Mouse (Mus musculus): ENCODE results near the gene Hpn.

Gene Hpn

DNA sequence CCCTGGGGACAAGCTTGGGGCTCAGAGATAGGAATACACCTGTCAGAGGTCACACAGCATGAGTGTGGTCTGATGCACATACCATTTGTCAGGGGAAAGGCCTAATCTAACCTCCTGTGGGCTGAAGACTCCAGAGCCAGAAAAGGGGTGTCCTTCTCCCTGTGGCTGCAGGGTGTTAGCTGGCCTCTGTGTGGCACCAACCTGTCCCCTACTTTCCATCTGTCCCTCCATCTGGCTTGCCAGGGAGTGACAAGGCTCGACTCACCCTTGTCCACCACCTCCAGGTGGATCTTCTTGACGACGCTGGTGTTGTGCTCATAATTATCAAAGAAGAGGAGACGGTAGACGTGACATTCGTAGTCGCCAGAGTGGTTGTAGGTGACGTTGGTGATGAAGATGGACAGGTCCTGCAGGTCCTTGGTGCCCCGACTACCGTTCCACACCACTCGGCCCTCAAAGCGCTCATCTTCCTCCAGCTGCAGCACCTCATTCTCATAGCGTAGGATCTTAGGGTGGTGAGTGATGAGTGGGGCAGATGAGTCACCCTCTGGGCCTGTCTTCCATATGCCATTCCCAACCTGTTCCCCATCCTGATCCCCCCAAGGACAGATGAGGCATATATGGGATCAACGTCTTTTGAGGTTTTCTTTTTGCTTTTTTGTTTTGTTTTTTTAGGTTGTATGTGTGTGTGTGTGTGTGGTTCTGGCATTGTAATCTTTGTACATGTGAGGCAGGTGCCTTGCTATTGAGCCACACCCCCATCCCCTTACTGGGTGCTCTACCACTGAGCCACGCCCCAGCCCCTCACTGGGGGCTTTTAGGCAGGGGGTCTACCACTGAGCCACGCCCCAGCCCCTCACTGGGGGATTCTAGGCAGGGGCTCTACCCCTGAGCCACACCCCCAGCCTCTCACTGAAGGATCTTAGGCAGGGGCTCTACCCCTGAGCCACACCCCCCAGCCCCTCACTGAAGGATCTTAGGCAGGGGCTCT lies 7.8 kb upstream of the Hpn start:
- no peak for TF ChIP-seq POU5F1 (IDR thresholded peaks at IDR 0.05; ENCODE audit: borderline replicate concordance, low read length)
- TF ChIP-seq NANOG (IDR thresholded peaks at IDR 0.05; ENCODE audit: borderline replicate concordance, low read length), result no peak
- TF ChIP-seq CTCF (conservative IDR thresholded peaks at IDR 0.05; ENCODE audit: low read length), result no peak
- Histone ChIP-seq H3K27me3 (ENCODE audit: insufficient read depth, low read length) (peaks cover 35% of the 10 kb centered on the region), H3K4me3 (replicated peaks; ENCODE audit: low read length) (no peak overlapping the region), H3K9me3 (ENCODE audit: low read length) (no peaks in the 10 kb centered on the region), H3K4me1 (replicated peaks; ENCODE audit: low read depth, low read length) (peaks cover 52% of the 10 kb centered on the region), H3K36me3 (ENCODE audit: insufficient read depth, low read length) (0 out of 2 replicates have a peak, but pooled peaks cover 6% of the 10 kb centered on the region)

- no peak overlapping the region for H3K4me3 ChIP-seq (replicated peaks; ENCODE audit: low read length)
- H3K4me1 ChIP-seq (replicated peaks; ENCODE audit: low read depth, low read length), result peaks cover 58% of the 10 kb centered on the region
- TF ChIP-seq NANOG (IDR thresholded peaks at IDR 0.05; ENCODE audit: borderline replicate concordance, low read length), result no peak
- TF ChIP-seq CTCF (conservative IDR thresholded peaks at IDR 0.05; ENCODE audit: low read length), result no peak
- TF ChIP-seq POU5F1 (IDR thresholded peaks at IDR 0.05; ENCODE audit: borderline replicate concordance, low read length), result no peak
- H3K36me3 ChIP-seq (ENCODE audit: insufficient read depth, low read length), result 0 out of 2 replicates have a peak, but pooled peaks cover 6% of the 10 kb centered on the region
- H3K9me3 ChIP-seq (ENCODE audit: low read length), result no peaks in the 10 kb centered on the region
- H3K27me3 ChIP-seq (ENCODE audit: insufficient read depth, low read length), result peaks cover 7% of the 10 kb centered on the region
These were observed 4.5 kb upstream of the Hpn start for GRCm38 (mm10) chr7:31119556-31119955.

DNA sequence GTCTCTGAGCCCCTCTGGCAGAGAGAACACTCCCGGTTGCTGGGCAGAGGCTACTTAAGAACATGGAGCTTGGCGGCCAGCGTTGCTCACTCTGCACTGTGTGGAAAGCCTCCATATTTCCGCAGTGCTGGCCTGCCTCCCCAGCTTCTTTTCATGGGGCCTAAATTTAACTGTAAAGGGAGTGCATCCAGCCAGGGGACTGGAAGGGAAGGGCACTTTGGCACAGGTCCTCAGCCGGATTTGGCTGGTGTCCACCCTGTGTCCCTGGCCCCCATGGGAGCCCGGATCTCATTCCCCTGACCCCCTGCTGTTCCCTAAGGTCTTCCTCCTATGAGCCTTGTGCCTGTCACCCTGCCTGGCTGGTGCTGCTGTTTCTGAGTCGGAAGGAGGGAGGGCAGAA lies 3.4 kb upstream of the Hpn start:
- no peak overlapping the region for H3K4me3 ChIP-seq (replicated peaks; ENCODE audit: low read length)
- H3K36me3 ChIP-seq (ENCODE audit: insufficient read depth, low read length), result 0 out of 2 replicates have a peak, but pooled peaks cover 6% of the 10 kb centered on the region
- peaks cover 8% of the 10 kb centered on the region; the same call in 1 of the 2 replicates for H3K27me3 ChIP-seq (ENCODE audit: insufficient read depth, low read length)
- no peak for TF ChIP-seq CTCF (conservative IDR thresholded peaks at IDR 0.05; ENCODE audit: low read length)
- no peak for TF ChIP-seq POU5F1 (IDR thresholded peaks at IDR 0.05; ENCODE audit: borderline replicate concordance, low read length)
- no peaks in the 10 kb centered on the region for H3K9me3 ChIP-seq (ENCODE audit: low read length)
- peaks cover 57% of the 10 kb centered on the region for H3K4me1 ChIP-seq (replicated peaks; ENCODE audit: low read depth, low read length)

DNA sequence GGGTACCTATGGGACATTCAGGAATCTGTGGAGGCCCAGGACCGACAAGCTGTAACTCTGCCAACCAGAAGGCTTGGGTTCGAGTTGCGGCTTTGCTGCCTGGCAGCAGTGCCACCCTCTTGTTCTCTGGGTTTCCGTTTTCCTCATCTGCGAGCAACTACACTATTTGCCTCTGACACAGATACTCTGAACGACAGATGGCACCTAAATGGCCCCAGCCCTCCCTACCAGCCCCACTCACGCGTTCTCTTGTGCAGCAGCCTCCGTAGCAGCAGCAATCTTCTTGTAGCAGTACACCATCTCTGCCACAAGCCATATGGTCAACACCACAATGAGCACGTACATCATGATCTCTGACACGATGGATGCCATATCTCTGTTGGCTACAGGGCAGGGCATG lies 2.4 kb upstream of the Hpn start:
- H3K27me3 ChIP-seq (ENCODE audit: insufficient read depth, low read length), result peaks cover 9% of the 10 kb centered on the region
- no peak for TF ChIP-seq POU5F1 (IDR thresholded peaks at IDR 0.05; ENCODE audit: borderline replicate concordance, low read length)
- TF ChIP-seq NANOG (IDR thresholded peaks at IDR 0.05; ENCODE audit: borderline replicate concordance, low read length), result no peak
- TF ChIP-seq CTCF (conservative IDR thresholded peaks at IDR 0.05; ENCODE audit: low read length), result no peak
- H3K4me3 ChIP-seq (replicated peaks; ENCODE audit: low read length), result peak overlapping the region; percentile 79
- H3K4me1 ChIP-seq (replicated peaks; ENCODE audit: low read depth, low read length), result peaks cover 52% of the 10 kb centered on the region
- no peaks in the 10 kb centered on the region for H3K9me3 ChIP-seq (ENCODE audit: low read length)
- H3K36me3 ChIP-seq (ENCODE audit: insufficient read depth, low read length), result 0 out of 2 replicates have a peak, but pooled peaks cover 1% of the 10 kb centered on the region

DNA sequence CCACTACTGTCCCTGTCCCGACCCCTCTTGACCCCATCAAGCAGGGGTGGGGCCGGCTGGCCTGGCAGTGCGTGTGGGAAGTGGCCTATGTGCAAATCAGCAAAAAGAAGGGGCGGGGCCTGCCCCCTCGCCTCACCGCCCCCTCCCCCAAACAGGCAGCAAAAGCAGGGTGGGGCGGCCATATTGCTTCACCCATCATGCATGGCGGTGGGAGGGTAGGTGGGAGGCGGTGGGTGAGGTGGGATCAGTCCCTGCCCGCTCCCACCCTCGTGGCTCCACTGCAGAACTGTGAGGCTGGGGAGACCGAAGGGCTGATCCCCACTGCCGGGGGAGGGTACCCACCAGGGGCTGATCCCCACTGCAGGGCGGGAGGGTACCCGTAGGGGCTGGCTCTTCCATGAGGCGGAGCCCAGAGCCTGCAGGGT lies 1.6 kb upstream of the Hpn start:
- Histone ChIP-seq H3K4me3 (replicated peaks; ENCODE audit: low read length) (peak overlapping the region; percentile 79), H3K9me3 (ENCODE audit: low read length) (no peaks in the 10 kb centered on the region), H3K4me1 (replicated peaks; ENCODE audit: low read depth, low read length) (peaks cover 52% of the 10 kb centered on the region), H3K27me3 (ENCODE audit: insufficient read depth, low read length) (peaks cover 9% of the 10 kb centered on the region), H3K36me3 (ENCODE audit: insufficient read depth, low read length) (no peaks in the 10 kb centered on the region)
- no peak for TF ChIP-seq CTCF (conservative IDR thresholded peaks at IDR 0.05; ENCODE audit: low read length)
- no peak for TF ChIP-seq NANOG (IDR thresholded peaks at IDR 0.05; ENCODE audit: borderline replicate concordance, low read length)
- no peak for TF ChIP-seq POU5F1 (IDR thresholded peaks at IDR 0.05; ENCODE audit: borderline replicate concordance, low read length)

DNA sequence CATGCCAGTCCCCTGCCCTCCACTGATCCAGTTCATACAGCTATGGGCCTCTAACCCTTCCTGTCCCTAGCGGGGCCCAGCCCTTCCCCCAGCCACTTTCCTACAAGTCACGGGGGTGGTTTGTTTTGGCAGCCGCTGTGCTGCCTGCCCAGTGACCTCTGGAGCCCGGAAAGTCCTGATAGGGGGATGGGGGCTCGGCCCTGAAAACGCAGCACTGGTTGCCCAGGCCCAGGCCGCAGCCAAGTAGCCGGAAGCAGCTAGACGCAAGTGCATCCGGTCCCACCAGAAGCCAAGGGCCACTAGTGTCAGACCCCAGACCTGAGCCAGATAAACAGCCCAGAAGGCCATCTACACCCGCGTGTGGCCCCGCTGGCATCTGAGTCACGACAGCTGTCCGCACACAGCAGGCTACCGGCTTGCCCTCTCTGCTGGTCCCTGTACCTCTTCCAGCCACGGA lies 525 bp upstream of the Hpn start:
- Histone ChIP-seq H3K27me3 (ENCODE audit: insufficient read depth, low read length) (peaks cover 9% of the 10 kb centered on the region), H3K36me3 (ENCODE audit: insufficient read depth, low read length) (no peaks in the 10 kb centered on the region), H3K4me1 (replicated peaks; ENCODE audit: low read depth, low read length) (peaks cover 52% of the 10 kb centered on the region), H3K9me3 (ENCODE audit: low read length) (no peaks in the 10 kb centered on the region), H3K4me3 (replicated peaks; ENCODE audit: low read length) (peak overlapping the region; percentile 79)
- TF ChIP-seq CTCF (conservative IDR thresholded peaks at IDR 0.05; ENCODE audit: low read length) (no peak), POU5F1 (IDR thresholded peaks at IDR 0.05; ENCODE audit: borderline replicate concordance, low read length) (no peak), NANOG (IDR thresholded peaks at IDR 0.05; ENCODE audit: borderline replicate concordance, low read length) (no peak)

- no peaks in the 10 kb centered on the region for H3K36me3 ChIP-seq (ENCODE audit: insufficient read depth, low read length)
- no peaks in the 10 kb centered on the region for H3K9me3 ChIP-seq (ENCODE audit: low read length)
- H3K27me3 ChIP-seq (ENCODE audit: insufficient read depth, low read length), result peaks cover 9% of the 10 kb centered on the region
- peaks cover 51% of the 10 kb centered on the region for H3K4me1 ChIP-seq (replicated peaks; ENCODE audit: low read depth, low read length)
- H3K4me3 ChIP-seq (replicated peaks; ENCODE audit: low read length), result peak overlapping the region; percentile 79
- TF ChIP-seq POU5F1 (IDR thresholded peaks at IDR 0.05; ENCODE audit: borderline replicate concordance, low read length), result no peak
- TF ChIP-seq CTCF (conservative IDR thresholded peaks at IDR 0.05; ENCODE audit: low read length), result peak; percentile 21
These were observed 444 bp downstream of the Hpn start for GRCm38 (mm10) chr7:31114646-31115045.

GRCm38 (mm10) chr7:31113800-31114199 lies 1.3 kb downstream of the Hpn start:
- H3K36me3 ChIP-seq (ENCODE audit: insufficient read depth, low read length), result no peaks in the 10 kb centered on the region
- no peaks in the 10 kb centered on the region for H3K9me3 ChIP-seq (ENCODE audit: low read length)
- peaks cover 43% of the 10 kb centered on the region for H3K4me1 ChIP-seq (replicated peaks; ENCODE audit: low read depth, low read length)
- no peak for TF ChIP-seq NANOG (IDR thresholded peaks at IDR 0.05; ENCODE audit: borderline replicate concordance, low read length)
- TF ChIP-seq CTCF (conservative IDR thresholded peaks at IDR 0.05; ENCODE audit: low read length), result no peak
- TF ChIP-seq POU5F1 (IDR thresholded peaks at IDR 0.05; ENCODE audit: borderline replicate concordance, low read length), result no peak
- peaks cover 9% of the 10 kb centered on the region for H3K27me3 ChIP-seq (ENCODE audit: insufficient read depth, low read length)
- H3K4me3 ChIP-seq (replicated peaks; ENCODE audit: low read length), result no peak overlapping the region
